Mouse (Mus musculus) heart, postnatal 0 days (tissue): ENCODE results near the gene Zfp451.

Experiments
- CTCF ChIP-seq: IDR thresholded peaks from 2 replicates; pipeline ENCODE4 v1.5.1; 2016; ENCODE audit warnings: antibody characterized with exemption, control low read depth, low read depth
- EP300 ChIP-seq: IDR thresholded peaks from 2 replicates; pipeline ENCODE4 v1.6.1; 2016; ENCODE audit warnings: antibody characterized with exemption, low read depth

- TF ChIP-seq EP300 (no peak), CTCF (no peak)
Measured at GRCm38 (mm10) chr1:33756258-33757032, 58.0 kb downstream of the Zfp451 start.
